Mouse (Mus musculus) adrenal gland, postnatal 14 days (tissue): ENCODE measurements around the gene Zpr1. TPM values are rescaled to one million over a fixed set of nuclear protein-coding genes. Genes with fewer than 3 reads are reported as not detected.
A peak's percentile ranks its signal among the peaks of the same experiment; 100 is the strongest.

Experiments used
- DNase-seq: peaks from one replicate; pipeline ENCODE4 v3.0.0; 2021; ENCODE audit warnings: mixed read lengths
- total RNA-seq: library from RNA; stranded (reverse); gene quantifications from 2 replicates; pipeline ENCODE4 v1.2.3, GENCODE M21; 2021

The Zpr1 gene
- total RNA-seq, 1 experiment from 2014 or later, result 44.3 TPM

DNA sequence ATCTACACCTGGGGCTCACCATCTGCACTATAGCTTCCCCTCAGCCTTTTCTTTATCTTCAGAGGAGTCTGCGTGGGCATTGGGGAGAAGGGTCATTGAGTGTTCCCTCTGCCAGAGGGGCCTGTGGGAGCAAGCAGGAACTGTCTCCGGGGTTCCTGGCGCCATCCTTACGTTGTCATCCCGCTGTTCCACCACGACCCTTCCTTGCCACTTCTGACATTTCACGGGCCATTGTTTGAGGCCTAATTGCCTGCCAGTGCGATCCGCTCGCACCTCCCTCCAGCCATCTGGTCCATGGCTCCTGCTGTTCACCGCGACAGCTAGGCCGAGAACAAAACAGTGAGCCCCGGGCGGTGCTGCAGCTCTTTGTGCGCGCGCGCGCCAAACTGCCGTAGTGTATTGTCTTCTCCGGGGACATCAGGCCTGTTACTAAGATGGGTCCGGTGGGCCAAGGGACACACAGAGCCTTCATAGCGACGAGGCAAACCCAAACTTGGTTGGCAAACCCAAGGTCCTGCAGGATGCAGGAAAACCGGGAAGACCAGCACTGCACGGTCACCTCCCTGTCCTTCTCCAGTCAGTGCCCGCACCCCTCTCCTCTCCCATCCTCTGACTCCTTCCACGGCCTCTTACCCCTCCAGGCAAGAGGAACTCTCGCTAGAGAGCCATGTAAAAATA lies 55.8 kb downstream of the Zpr1 start:
- DNase-seq, result peak; percentile 65

DNA sequence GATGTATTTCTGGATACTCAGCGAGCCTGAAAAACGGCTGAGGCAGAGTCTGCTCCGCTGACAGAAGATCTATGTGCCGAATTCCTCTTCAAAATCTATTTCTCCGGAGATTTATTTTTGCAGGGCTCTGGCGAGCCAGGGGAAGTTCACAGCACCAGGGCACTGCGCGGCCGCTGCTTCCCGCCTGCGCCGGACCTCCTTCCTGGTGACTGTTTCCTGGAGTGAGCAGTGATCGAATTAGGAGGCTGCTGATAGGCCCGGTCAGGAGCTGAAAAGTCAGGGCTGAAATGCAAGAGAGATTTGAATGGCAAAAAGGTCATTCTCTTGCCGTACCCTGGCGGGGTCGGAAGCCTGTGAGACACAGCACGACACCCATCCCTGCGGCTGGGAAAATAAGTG lies 56.4 kb downstream of the Zpr1 start:
- DNase-seq, result peak; percentile 60

DNA sequence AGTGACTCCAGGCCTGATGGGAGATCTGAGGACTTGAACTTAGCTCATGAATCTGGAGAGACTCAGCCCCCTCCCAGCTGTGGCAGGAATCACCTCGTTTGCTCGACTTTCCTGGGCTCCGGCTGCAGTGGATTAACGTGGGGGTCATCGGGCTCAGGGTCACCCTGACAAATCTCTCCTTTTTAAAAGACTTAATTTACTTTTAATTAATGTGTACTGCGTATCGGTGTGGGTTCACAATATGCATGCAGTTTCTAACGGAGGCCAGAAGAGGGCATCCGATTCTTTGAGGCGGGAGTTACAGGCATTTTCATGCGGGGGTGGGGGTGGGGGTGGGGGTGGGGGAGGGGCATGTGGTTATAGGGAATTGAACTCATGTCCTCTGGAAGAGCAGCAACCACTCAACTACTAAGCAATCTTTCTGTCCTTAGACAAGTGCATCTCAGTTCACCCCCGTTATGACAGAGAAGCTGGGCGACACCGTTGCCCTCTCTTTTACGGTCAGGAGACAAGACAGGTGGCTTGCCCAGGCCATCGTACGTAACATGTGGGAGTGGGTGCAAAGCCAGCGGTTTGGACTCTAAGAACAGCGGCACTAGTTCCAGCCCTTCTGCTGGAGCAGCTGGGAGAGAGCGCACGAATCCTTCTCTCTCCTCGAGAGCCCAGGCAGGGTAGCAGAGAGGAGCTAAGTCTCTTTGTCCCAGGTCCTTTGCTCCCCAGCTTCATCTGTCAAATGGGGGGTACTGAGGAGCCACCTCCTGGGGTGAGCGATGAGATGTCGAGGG lies 57.1 kb downstream of the Zpr1 start:
- no peak for DNase-seq

DNA sequence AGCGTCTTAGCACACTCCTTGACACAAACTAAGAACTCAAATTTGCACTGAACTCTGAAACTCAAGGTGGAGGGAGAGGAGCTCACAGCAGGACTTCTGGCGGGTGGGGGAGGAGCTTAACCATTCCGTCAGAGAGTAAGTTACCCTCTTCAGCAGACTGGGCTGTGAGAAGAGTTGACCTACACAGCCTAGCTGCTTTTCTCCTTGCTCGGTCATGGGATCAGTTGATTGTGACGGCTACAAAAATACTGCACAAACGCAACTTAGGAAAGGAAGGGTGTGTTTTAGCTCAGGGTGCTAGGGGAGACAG lies 57.7 kb downstream of the Zpr1 start:
- no peak for DNase-seq

DNA sequence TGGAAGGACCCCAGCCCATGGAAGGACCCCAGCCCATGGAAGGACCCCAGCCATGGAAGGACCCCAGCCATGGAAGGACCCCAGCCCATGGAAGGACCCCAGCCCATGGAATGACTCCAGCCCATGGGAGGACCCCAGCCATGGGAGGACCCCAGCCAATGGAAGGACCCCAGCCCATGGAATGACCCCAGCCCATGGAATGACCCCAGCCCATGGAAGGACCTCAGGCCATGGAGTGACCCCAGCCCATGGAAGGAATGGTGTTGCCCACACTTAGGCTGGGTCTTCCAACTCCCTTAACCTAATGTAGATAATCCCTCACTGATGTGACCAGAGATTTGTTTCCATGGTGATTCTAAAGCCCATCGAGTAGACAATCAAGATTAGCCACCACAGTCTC lies 58.4 kb downstream of the Zpr1 start:
- no peak for DNase-seq

Other genes with a start within 250 kb of the Zpr1 start
- 163 and 2,505 TPM in 2 replicates for gene Apoa1, start 44.5 kb upstream of the Zpr1 start, total RNA-seq
- gene Apoc3, start 37.4 kb upstream of the Zpr1 start, total RNA-seq, result 9.9 and 222 TPM in 2 replicates
- gene Apoa4, start 32.4 kb upstream of the Zpr1 start, total RNA-seq, result 0.86 and 4.1 TPM in 2 replicates
- gene Apoa5, start 4.4 kb upstream of the Zpr1 start, total RNA-seq, result 4.7 and 74.9 TPM in 2 replicates
- 9.3 and 16.2 TPM in 2 replicates for gene Bud13, start 9.9 kb downstream of the Zpr1 start, total RNA-seq
- gene 4931429L15Rik, start 46.9 kb downstream of the Zpr1 start, total RNA-seq, result not detected in 2 replicates